Mouse (Mus musculus) ES-Bruce4 (cell line): Measurements from ENCODE around the gene Cadps.

ENCODE experiments used
- CTCF ChIP-seq: IDR thresholded peaks from one replicate; pipeline ENCODE4 v1.8.1; 2011; ENCODE audit warnings: low read depth, low read length
- EP300 ChIP-seq: IDR thresholded peaks from 2 replicates; pipeline ENCODE4 v1.6.1; 2011; ENCODE audit warnings: low read depth, low read length; ENCODE audit not compliant: insufficient read depth
- POLR2A ChIP-seq: IDR thresholded peaks from one replicate; pipeline ENCODE4 v1.8.1; 2011; ENCODE audit warnings: low read length; ENCODE audit not compliant: insufficient read depth

DNA sequence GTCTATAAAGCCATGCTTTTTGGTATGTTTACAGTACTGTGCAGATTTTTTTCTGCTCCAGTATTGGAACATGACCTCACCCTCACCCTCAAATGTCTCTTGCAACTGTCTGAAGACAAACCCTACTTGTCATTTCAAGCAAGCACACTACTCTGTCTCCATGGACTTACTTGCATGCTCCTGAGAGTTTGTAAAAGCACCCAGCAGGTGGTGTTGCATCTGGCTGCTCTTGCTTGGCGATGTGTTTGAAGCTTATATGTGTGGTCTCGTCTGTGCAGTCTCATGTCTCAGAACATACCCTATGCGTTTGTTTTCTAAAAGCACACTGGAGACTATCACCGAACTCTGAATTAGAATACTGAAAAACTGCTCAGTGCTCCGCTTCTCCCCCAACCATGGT is 241.2 kb downstream of the Cadps start:
- TF ChIP-seq CTCF (no peak), POLR2A (no peak), EP300 (no peak)
